Mouse (Mus musculus) heart, adult 2 months (tissue): ENCODE data around the gene Atg9a. TPM values are rescaled to one million over a fixed set of nuclear protein-coding genes. Genes with fewer than 3 reads are reported as not detected.

ENCODE experiments used
- DNase-seq, 2 experiments: peaks; one replicate each; pipeline ENCODE4 v3.0.0; 2021
- H3K27ac ChIP-seq: fragments of 200-600 bp; 2 replicates; pipeline ENCODE4 v1.8.1; 2022
- H3K27me3 ChIP-seq: fragments of 200-500 bp; 2 replicates; pipeline ENCODE4 v1.6.1; 2012; ENCODE audit warnings: mild to moderate bottlenecking, low read length, inconsistent platforms, mixed read lengths; ENCODE audit not compliant: control insufficient read depth, insufficient read depth
- H3K36me3 ChIP-seq: fragments of 200-500 bp; 2 replicates; pipeline ENCODE4 v1.6.1; 2012; ENCODE audit warnings: low read length, inconsistent platforms; ENCODE audit not compliant: control insufficient read depth, insufficient read depth
- H3K4me1 ChIP-seq: fragments of 200-500 bp; 2 replicates; pipeline ENCODE4 v1.6.1; 2011; ENCODE audit warnings: low read length; ENCODE audit not compliant: control insufficient read depth, insufficient read depth
- H3K4me3 ChIP-seq: fragments of 200-600 bp; 2 replicates; pipeline ENCODE4 v1.8.1; 2022
- H3K79me2 ChIP-seq: fragments of 200-500 bp; replicated peaks from 2 replicates; pipeline ENCODE4 v1.6.1; 2012; ENCODE audit warnings: mild to moderate bottlenecking, inconsistent platforms, low read length, moderate library complexity, mixed read lengths; ENCODE audit not compliant: control insufficient read depth, insufficient read depth
- H3K9ac ChIP-seq: fragments of 200-500 bp; 2 replicates; pipeline ENCODE4 v1.6.1; 2012; ENCODE audit warnings: low read depth, mild to moderate bottlenecking, control low read depth, inconsistent platforms, low read length, mixed read lengths
- CTCF ChIP-seq: fragments of 200-600 bp; IDR thresholded peaks from 2 replicates; pipeline ENCODE4 v1.8.1; 2022; ENCODE audit warnings: antibody characterized with exemption, mild to moderate bottlenecking, moderate library complexity
- EP300 ChIP-seq: fragments of 200-500 bp; IDR thresholded peaks from 2 replicates; pipeline ENCODE4 v1.6.1; 2011; ENCODE audit warnings: low read depth, low read length, control low read depth; ENCODE audit not compliant: insufficient read depth
- POLR2A ChIP-seq: fragments of 200-500 bp; IDR thresholded peaks from 2 replicates; pipeline ENCODE4 v1.6.1; 2011; ENCODE audit warnings: mild to moderate bottlenecking, low read depth, low read length, control low read depth; ENCODE audit not compliant: insufficient read depth
- WGBS: fragments of 180-500 bp; shearing (Covaris S2); methylation state at CpG from one replicate; pipeline ENCODE4 v1.1.7; 2018; 5-methylcytosine and 5-hydroxymethylcytosine counted together
- intact Hi-C: fragments of 180-260 bp; cut with DNase I; formaldehyde crosslinking; loops from one replicate; pipeline ENCODE4 v1.15.1; 2025
- polyA plus RNA-seq: library from polyadenylated mRNA; depleted of rRNA; stranded (reverse); fragments of >200 nt; gene quantifications from 2 replicates; pipeline ENCODE4 v1.2.3, GENCODE M21; 2012
- total RNA-seq, 2 experiments: library from RNA; stranded (reverse); gene quantifications; 2 replicates each; pipeline ENCODE4 v1.2.3; 2021

The Atg9a gene
- total and polyA plus RNA-seq, 3 experiments = 63.8 to 93.0 (median 73.5) TPM

DNA sequence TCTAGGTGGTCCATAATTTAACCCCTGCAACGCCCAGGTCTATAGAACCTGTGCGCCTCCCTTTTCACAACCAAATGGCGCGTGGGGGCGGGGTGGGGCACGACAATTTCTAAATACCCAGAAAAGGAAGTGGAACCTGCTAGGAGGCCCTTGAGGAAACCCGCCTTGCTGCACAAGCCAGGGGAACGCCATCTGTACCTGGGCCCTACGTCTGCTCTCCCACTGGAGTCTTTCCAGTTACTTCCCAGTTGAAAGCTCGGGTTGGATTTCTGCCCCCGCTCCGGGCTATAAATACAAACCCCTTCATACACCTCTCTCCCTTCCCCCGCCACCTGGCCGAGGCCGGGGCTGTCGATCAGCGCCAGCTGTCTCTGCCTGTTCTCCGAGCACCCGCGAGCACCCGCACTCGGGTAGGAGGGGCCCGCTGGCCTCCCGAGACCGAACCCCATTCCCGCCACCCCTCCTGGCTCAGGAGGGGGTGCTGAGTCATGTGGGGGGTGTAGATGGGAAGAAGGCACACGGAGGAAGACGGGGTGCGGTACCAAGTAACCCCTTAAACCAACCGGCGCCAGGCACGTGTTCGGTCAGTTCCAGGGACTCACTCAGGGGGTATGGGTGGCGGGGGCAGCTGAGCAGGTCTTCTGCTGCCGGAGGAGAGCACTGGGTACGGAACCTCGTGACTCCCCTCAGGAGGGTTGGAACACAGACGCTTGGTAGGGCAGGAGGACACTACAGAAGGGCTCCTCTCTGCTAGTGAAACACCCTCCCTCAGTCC is 26.4 kb upstream of the Atg9a start:
- H3K4me3 ChIP-seq = peak overlapping the region; percentile 62
- intact Hi-C loops = loop anchor here (1.0 kb wide), 1 partner anchor 18 kb away; the partner anchor contains the start of gene Dnajb2
- TF ChIP-seq POLR2A = peak; percentile 44; the same call in 1 of the 2 replicates
- TF ChIP-seq CTCF = no peak
- H3K79me2 ChIP-seq = no peaks in the 10 kb centered on the region
- H3K36me3 ChIP-seq = peaks cover 11% of the 10 kb centered on the region
- no peaks in the 10 kb centered on the region for H3K27me3 ChIP-seq
- H3K9ac ChIP-seq = peak overlapping the region; percentile 90
- DNase-seq = peak; percentile 77 to 83
- peak overlapping the region; percentile 88 for H3K27ac ChIP-seq
- WGBS = 1% methylated on average over 38 of the region's 38 CpGs
- peaks cover 4% of the 10 kb centered on the region for H3K4me1 ChIP-seq

DNA sequence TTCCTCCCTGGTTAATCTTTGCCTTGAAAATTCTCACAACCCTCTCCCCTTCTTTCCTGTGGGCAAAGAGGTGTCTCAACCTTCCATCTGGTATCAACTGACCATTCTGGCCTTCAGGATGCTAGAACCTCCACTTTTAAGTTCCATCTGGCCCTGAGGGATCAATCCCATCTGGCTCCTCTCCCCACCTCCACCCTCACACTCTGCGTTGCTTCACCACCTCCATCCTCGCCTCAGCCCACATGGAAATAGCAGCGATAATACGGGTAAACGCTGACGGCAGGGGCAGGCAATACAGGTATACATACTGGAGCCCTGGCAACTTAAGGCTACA is 25.9 kb upstream of the Atg9a start:
- Histone ChIP-seq H3K4me3 (peak overlapping the region; percentile 62), H3K9ac (peak overlapping the region; percentile 78), H3K27me3 (no peaks in the 10 kb centered on the region), H3K27ac (peak overlapping the region; percentile 88), H3K79me2 (no peaks in the 10 kb centered on the region), H3K36me3 (peaks cover 14% of the 10 kb centered on the region), H3K4me1 (peaks cover 5% of the 10 kb centered on the region)
- TF ChIP-seq POLR2A (no peak), EP300 (no peak), CTCF (no peak)
- WGBS = 3% methylated on average over 6 of the region's 6 CpGs
- intact Hi-C loops = loop anchor here (1.0 kb wide), 1 partner anchor 18 kb away; the partner anchor contains the start of gene Dnajb2
- peak in 1 of 2 experiments; percentile 23 for DNase-seq

DNA sequence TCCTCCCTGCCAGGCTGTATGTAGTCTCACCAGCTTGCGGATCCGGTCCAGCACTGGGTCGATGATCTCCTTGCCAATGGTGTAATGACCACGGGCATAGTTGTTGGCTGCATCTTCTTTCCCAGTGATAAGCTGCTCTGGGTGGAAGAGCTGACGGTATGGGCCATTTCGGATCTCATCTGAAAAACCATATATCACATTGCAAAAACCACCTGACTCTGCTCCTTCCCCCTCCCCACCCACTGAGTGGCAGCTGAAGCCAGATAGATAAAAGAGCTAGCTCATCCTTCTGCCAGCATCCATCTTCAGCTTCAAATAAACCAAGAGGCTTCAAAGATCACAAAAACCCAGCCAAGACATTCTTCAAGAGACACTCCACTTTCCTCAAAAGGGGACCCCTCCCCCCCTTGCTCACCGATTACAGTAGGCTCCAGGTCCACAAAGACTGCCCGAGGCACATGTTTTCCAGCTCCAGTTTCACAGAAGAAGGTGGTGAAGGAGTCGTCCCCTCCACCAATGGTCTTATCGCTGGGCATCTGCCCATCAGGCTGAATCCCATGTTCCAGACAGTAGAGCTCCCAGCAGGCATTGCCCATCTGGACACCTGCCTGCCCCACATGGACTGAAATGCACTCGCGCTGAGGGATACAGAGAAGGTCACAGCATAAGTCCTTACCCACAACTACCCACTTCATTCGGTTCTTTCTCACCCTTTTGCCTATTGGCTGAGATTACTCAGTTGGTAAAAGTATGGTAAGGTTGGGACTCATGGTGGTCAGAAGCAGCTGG is 25.0 kb upstream of the Atg9a start:
- H3K27ac ChIP-seq = peak overlapping the region; percentile 88
- H3K4me1 ChIP-seq = peaks cover 5% of the 10 kb centered on the region
- H3K36me3 ChIP-seq = peaks cover 14% of the 10 kb centered on the region
- no peak for TF ChIP-seq CTCF
- TF ChIP-seq EP300 = peak; percentile 91
- TF ChIP-seq POLR2A = peak; percentile 55
- DNase-seq = peak; percentile 65 to 72
- H3K27me3 ChIP-seq = no peaks in the 10 kb centered on the region
- WGBS = 46% methylated on average over 13 of the region's 13 CpGs
- H3K4me3 ChIP-seq = peak overlapping the region; percentile 62
- H3K9ac ChIP-seq = peak overlapping the region; percentile 78
- no peaks in the 10 kb centered on the region for H3K79me2 ChIP-seq
- intact Hi-C loops = no loop called here

DNA sequence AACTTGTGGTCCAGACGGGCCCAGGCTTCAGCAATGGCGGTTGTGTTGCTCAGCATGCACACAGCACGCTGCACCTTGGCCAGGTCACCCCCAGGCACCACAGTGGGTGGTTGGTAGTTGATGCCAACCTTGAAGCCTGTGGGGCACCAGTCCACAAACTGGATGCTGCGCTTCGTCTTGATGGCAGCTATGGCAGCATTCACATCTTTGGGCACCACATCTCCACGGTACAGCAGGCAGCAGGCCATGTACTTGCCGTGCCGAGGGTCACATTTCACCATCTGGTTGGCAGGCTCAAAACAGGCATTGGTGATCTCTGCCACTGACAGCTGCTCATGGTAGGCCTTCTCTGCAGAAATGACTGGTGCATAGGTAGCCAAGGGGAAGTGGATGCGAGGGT is 23.8 kb upstream of the Atg9a start:
- intact Hi-C loops = no loop called here
- Histone ChIP-seq H3K4me1 (peaks cover 7% of the 10 kb centered on the region), H3K4me3 (peak overlapping the region; percentile 26; the same call in 1 of the 2 replicates), H3K9ac (no peak overlapping the region), H3K79me2 (no peaks in the 10 kb centered on the region; the same call in 1 of the 2 replicates), H3K27me3 (no peaks in the 10 kb centered on the region), H3K36me3 (peaks cover 14% of the 10 kb centered on the region), H3K27ac (peak overlapping the region; percentile 87)
- DNase-seq = no peak
- 71% methylated on average over 9 of the region's 9 CpGs for WGBS
- no peak for TF ChIP-seq CTCF
- no peak for TF ChIP-seq POLR2A
- no peak for TF ChIP-seq EP300

DNA sequence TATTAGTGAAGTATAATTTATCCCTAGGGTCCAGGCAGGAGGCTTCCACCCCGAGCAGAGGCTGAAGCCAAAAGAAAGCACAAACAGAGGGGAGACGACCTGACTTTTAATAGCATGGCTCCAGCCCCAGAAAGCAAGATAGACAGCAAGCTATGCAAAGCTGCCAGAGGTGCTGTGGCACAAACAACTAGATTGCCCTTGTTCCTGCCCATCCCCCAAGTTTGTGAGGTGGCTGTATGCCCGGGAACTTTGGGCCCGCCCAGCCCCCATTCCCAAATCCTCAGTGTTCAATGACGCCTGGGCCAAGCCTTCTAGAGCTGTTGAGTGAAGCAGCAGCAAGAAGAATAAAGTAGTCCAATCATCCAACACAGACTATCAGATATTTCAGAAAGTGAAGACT is 22.9 kb upstream of the Atg9a start:
- Histone ChIP-seq H3K9ac (peak overlapping the region; percentile 56), H3K79me2 (no peaks in the 10 kb centered on the region; the same call in 1 of the 2 replicates), H3K36me3 (peaks cover 14% of the 10 kb centered on the region), H3K27me3 (no peaks in the 10 kb centered on the region), H3K4me1 (peaks cover 10% of the 10 kb centered on the region), H3K27ac (peak overlapping the region; percentile 87), H3K4me3 (peak overlapping the region; percentile 15; the same call in 1 of the 2 replicates)
- TF ChIP-seq POLR2A (no peak; the same call in 1 of the 2 replicates), CTCF (no peak), EP300 (peak; percentile 63; the same call in 1 of the 2 replicates)
- intact Hi-C loops = no loop called here
- 61% methylated on average over 5 of the region's 5 CpGs for WGBS
- peak; percentile 78 to 84 for DNase-seq
